Mouse (Mus musculus) stomach, postnatal 0 days (tissue): ENCODE results near the gene Grk6.

Experiments used
- CTCF ChIP-seq: IDR thresholded peaks from 2 replicates; pipeline ENCODE4 v1.5.1; 2016; ENCODE audit warnings: antibody characterized with exemption, low read depth, mild to moderate bottlenecking, moderate library complexity
- EP300 ChIP-seq: optimal IDR thresholded peaks from 2 replicates; pipeline ENCODE3; 2016; ENCODE audit warnings: antibody characterized with exemption

- TF ChIP-seq CTCF (no peak), EP300 (no peak)
Measured at GRCm38 (mm10) chr13:55448131-55448530, 3.3 kb downstream of the Grk6 start.
